Mouse (Mus musculus) macrophage (primary cell): ENCODE measurements around the gene Scyl1. TPM values are rescaled to one million over a fixed set of nuclear protein-coding genes. Genes with fewer than 3 reads are reported as not detected.
"Not testable (repeated sequence)": the region's sequence is repeated elsewhere in the genome, so short reads cannot be mapped to it uniquely, and the experiment has no call there.

Experiments used
- H3K27ac ChIP-seq: fragments of 350-480 bp; formaldehyde crosslinking; 2 replicates; pipeline ENCODE4 v1.9.0; 2021
- H3K36me3 ChIP-seq: fragments of 350-480 bp; formaldehyde crosslinking; 2 replicates; pipeline ENCODE4 v1.9.0; 2021; ENCODE audit errors: inconsistent target
- H3K4me3 ChIP-seq: fragments of 350-480 bp; formaldehyde crosslinking; 2 replicates; pipeline ENCODE4 v1.9.0; 2021; ENCODE audit errors: inconsistent target
- H3K79me2 ChIP-seq: fragments of 350-480 bp; formaldehyde crosslinking; 2 replicates; pipeline ENCODE4 v1.9.0; 2021; ENCODE audit errors: inconsistent target
- WGBS: methylation state at CpG from one replicate; pipeline ENCODE4 v1.1.7; 2026; ENCODE audit warnings: inconsistent platforms; ENCODE audit not compliant: missing documents; 5-methylcytosine and 5-hydroxymethylcytosine counted together
- polyA plus RNA-seq: library from polyadenylated mRNA; stranded (reverse); fragments of 250-400 nt; gene quantifications from 3 replicates; pipeline ENCODE4 v1.2.4, GENCODE M21; 2018; ENCODE audit warnings: inconsistent platforms
- total RNA-seq, 78 experiments: library from RNA; depleted of rRNA; stranded (reverse); fragments of 250-400 nt; gene quantifications; 1 replicate in 9 of 78; 2 replicates in 24 of 78; 3 replicates in 43 of 78; 4 replicates in 2 of 78; pipeline ENCODE4 v1.2.4; 2018; ENCODE audit warnings: inconsistent platforms in 56 of 78

Gene Scyl1
- 100 to 1,000 TPM in 7 of 26 experiments, 10 to 100 TPM in 19; 63.9 to 148 (median 86.2) TPM for total RNA-seq (2018; cell fraction: chromatin; rRNA removed)
- 10 to 100 TPM; 31.6 to 62.4 (median 45.0) TPM for total RNA-seq (2018; cell fraction: cytosol; rRNA removed)
- total RNA-seq (2018; cell fraction: nucleus; rRNA removed) = 100 to 1,000 TPM in 4 of 26 experiments, 10 to 100 TPM in 22; 42.7 to 104 (median 71.0) TPM
- 46.2 to 54.8 TPM (median 52.4 TPM) in 3 replicates for polyA plus RNA-seq

- WGBS = under 1% methylated on average over 51 of the region's 64 CpGs
Measured at GRCm38 (mm10) chr19:5770925-5771860, at the start of gene Scyl1. Gene Scyl1, minus strand, starts transcription at chr19:5771419.

GRCm38 (mm10) chr19:5819549-5819948 is 48.3 kb upstream of the Scyl1 start:
- peaks cover 5% of the 10 kb centered on the region; the same call in 1 of the 2 replicates for H3K36me3 ChIP-seq
- whole genome bisulfite sequencing = 37% methylated on average over 8 of the region's 12 CpGs
- peaks cover 17% of the 10 kb centered on the region; the same call in 1 of the 2 replicates for H3K79me2 ChIP-seq
- peak overlapping the region; percentile 78; the same call in 1 of the 2 replicates for H3K27ac ChIP-seq
- H3K4me3 ChIP-seq = no peak overlapping the region

More at GRCm38 (mm10) chr19:5770925-5771860, at the start of gene Scyl1:
- Histone ChIP-seq H3K79me2 (peaks cover 32% of the 10 kb centered on the region), H3K27ac (peak within 1 kb of the TSS; percentile 53), H3K4me3 (peak within 1 kb of the TSS; percentile 73), H3K36me3 (peaks cover 26% of the 10 kb centered on the region; the same call in 1 of the 2 replicates)

GRCm38 (mm10) chr19:5818590-5818977 is 47.4 kb upstream of the Scyl1 start:
- no peaks in the 10 kb centered on the region for H3K36me3 ChIP-seq
- peaks cover 17% of the 10 kb centered on the region; the same call in 1 of the 2 replicates for H3K79me2 ChIP-seq
- 87% methylated on average over 6 of the region's 6 CpGs for WGBS
- H3K4me3 ChIP-seq = no peak overlapping the region
- peak overlapping the region; percentile 78 for H3K27ac ChIP-seq

- H3K36me3 ChIP-seq = no peaks in the 10 kb centered on the region
- peaks cover 17% of the 10 kb centered on the region; the same call in 1 of the 2 replicates for H3K79me2 ChIP-seq
- H3K4me3 ChIP-seq = no peak overlapping the region
- 7% methylated on average over 21 of the region's 21 CpGs for WGBS
- H3K27ac ChIP-seq = peak overlapping the region; percentile 78
Measured at GRCm38 (mm10) chr19:5817703-5818589, 46.7 kb upstream of the Scyl1 start.

GRCm38 (mm10) chr19:5815928-5816327 is 44.7 kb upstream of the Scyl1 start:
- WGBS = 38% methylated on average over 2 of the region's 4 CpGs
- Histone ChIP-seq H3K27ac (peak overlapping the region; percentile 78), H3K36me3 (no peaks in the 10 kb centered on the region), H3K79me2 (peaks cover 17% of the 10 kb centered on the region; the same call in 1 of the 2 replicates), H3K4me3 (no peak overlapping the region)

GRCm38 (mm10) chr19:5815010-5815409 is 43.8 kb upstream of the Scyl1 start:
- Histone ChIP-seq H3K4me3 (no peak overlapping the region), H3K36me3 (no peaks in the 10 kb centered on the region), H3K79me2 (peaks cover 17% of the 10 kb centered on the region; the same call in 1 of the 2 replicates), H3K27ac (peak overlapping the region; percentile 78)
- 75% methylated on average over 6 of the region's 7 CpGs for WGBS

GRCm38 (mm10) chr19:5814048-5814447 is 42.8 kb upstream of the Scyl1 start:
- Histone ChIP-seq H3K79me2 (peaks cover 17% of the 10 kb centered on the region; the same call in 1 of the 2 replicates), H3K27ac (peak overlapping the region; percentile 78; the same call in 1 of the 2 replicates)
- not testable (repeated sequence) for H3K4me3 ChIP-seq, H3K36me3 ChIP-seq
- WGBS = 21% methylated on average over 1 of the region's 1 CpGs

DNA sequence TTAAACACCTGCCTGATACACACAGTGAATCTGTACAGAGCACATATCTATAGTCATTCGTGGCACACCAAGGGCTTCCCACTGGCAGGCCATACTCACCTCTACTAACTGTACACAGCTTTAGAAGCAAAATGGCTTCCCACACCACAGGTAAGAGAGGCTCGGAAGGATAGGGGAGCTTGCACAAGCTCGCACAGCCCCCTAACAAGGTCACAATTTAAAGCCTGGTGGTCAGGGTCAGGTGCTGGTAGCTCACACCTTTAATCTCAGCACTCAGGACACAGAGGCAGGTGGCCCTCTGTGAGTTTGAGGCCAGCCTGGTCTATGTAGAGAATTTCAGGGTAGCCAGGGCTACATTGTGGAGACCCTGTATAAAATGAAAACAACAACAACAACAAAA is 42.3 kb upstream of the Scyl1 start:
- Histone ChIP-seq H3K27ac (no peak overlapping the region), H3K79me2 (peaks cover 17% of the 10 kb centered on the region; the same call in 1 of the 2 replicates), H3K4me3 (no peak overlapping the region), H3K36me3 (no peaks in the 10 kb centered on the region)
- 92% methylated on average over 3 of the region's 3 CpGs for WGBS

GRCm38 (mm10) chr19:5811771-5812504 is 40.7 kb upstream of the Scyl1 start:
- Histone ChIP-seq H3K4me3 (no peak overlapping the region), H3K79me2 (peaks cover 9% of the 10 kb centered on the region; the same call in 1 of the 2 replicates), H3K27ac (peak overlapping the region; percentile 82), H3K36me3 (no peaks in the 10 kb centered on the region)
- 69% methylated on average over 6 of the region's 7 CpGs for WGBS

DNA sequence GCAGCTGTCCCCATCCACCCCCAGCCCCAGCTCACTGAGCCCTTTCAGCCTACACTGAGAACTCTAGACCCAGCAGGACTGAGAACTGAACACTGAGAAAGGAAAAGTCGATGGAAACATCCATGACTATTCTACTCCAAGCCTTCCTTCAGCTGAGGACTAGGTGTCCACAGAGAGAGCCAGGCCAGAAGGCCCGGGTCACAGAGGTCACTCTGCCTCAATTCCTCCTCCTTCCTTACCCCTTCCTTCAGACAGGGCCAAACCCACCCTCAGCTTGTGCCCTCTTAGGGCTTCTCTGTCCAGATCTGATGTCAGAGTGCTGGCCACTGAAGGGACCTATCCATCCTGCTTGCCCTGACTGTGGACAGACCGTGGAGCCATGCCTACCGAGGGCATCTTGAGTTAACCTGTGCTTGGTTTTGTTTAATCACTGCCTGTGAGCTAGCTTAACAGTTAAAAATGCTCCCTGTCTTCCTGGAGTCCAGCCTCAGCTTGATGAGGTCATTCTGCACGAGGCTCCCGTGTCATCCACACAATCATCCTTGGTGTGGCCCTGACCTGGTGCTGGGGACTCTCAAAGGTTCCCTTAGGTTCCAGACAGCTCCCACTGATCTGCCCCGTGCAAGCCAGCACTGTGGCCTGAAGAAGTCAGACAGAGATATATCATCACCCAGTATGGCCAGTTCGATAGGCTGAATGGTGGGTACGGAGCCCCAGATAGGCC is 39.8 kb upstream of the Scyl1 start:
- no peaks in the 10 kb centered on the region for H3K36me3 ChIP-seq
- H3K79me2 ChIP-seq = no peaks in the 10 kb centered on the region
- peak overlapping the region; percentile 82 for H3K27ac ChIP-seq
- H3K4me3 ChIP-seq = no peak overlapping the region
- WGBS = 86% methylated on average over 8 of the region's 9 CpGs

DNA sequence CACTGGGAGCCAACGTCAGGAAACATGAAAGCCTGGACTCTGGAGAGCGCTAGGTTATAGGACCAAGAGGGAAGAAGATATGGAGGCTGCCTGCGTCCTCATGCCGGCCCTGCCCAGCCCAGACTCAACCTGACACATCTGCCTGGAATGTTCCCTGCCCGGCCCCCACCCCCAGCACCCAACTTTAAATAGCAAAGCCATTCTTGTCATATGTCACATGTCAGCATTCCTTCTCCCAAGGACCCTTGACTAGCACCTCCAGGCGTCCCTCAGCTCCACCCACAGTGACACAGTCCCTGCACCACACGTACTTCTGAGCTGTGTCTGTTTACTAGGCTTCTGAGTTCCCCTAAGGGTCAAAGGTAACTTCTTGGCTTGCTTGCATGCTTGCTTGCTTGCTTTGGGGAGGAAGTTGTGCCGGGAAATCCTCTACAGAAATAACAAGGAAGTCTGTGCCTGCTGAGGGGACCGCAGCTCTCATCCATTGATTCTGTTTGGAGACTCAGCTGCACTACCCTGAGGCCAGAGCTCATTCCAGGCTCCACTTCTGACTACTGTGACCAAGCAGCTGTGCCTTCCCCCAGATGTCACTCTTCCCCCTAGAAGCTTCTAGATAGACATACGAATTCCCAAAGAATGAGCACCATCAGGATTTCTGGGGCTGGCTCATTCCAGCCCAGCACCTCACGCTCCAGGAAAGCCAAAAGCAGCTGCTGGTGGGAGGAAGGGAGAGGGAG is 39.1 kb upstream of the Scyl1 start:
- 52% methylated on average over 9 of the region's 11 CpGs for whole genome bisulfite sequencing
- peaks cover 3% of the 10 kb centered on the region; the same call in 1 of the 2 replicates for H3K79me2 ChIP-seq
- H3K4me3 ChIP-seq = no peak overlapping the region
- peak overlapping the region; percentile 82 for H3K27ac ChIP-seq
- H3K36me3 ChIP-seq = no peaks in the 10 kb centered on the region

DNA sequence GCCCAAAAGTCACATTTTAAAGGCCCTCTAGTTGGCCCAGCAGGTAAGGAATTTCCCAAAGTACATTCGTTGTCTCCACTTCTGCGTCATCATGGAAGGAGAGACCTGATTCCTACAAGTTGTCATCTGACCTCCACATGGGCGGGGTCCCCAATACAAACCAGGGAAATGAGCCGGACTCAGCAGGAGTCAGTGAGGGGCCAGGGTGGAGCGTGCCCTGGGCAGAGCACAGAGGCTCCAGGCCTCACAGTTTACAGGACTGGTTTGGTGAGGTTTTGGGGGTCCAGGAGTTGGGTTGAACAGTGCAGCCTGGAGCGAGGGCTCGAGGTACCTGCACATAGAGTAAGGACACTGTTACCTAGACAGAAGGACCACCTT is 38.5 kb upstream of the Scyl1 start:
- peaks cover 9% of the 10 kb centered on the region; the same call in 1 of the 2 replicates for H3K79me2 ChIP-seq
- peak overlapping the region; percentile 82 for H3K27ac ChIP-seq
- H3K36me3 ChIP-seq = no peaks in the 10 kb centered on the region
- 95% methylated on average over 7 of the region's 7 CpGs for WGBS
- no peak overlapping the region for H3K4me3 ChIP-seq
